In genomic region chr7:79780647-79781626, GRCm38 (mm10) we compare ENCODE assay signal across 8 mouse cellular contexts. TPM values are rescaled to one million over a fixed set of nuclear protein-coding genes. Genes with fewer than 3 reads are reported as not detected.
DNase-seq lines count a peak whose midpoint lies in the region; ATAC-seq lines count a peak whose summit lies in the region.

No protein-coding gene starts in this region.

- H3K4me1 ChIP-seq in intestine, embryonic 14.5 days (replicated peaks; ENCODE audit: control insufficient read depth, insufficient read depth, low read length): peaks cover 3% of the 10 kb centered on the region; the same call in 1 of the 2 replicates

- H3K4me2 ChIP-seq in intestine, embryonic 14.5 days (ENCODE audit: low read length): peak overlapping the region; percentile 44

- H3K27ac ChIP-seq in intestine, embryonic 14.5 days (ENCODE audit: low read depth): no peak overlapping the region

- ATAC-seq in intestine, embryonic 14.5 days (replicated peaks; ENCODE audit: low FRiP score, low TSS enrichment, low read depth): peak; percentile 29; the same call in 1 of the 2 replicates
- peak; percentile 96 for ATAC-seq in megakaryocyte progenitor cell, adult 5-6 weeks (replicated peaks; ENCODE audit: poor library complexity)

- DNase-seq in adrenal gland, adult 2 months: peak; percentile 87
- DNase-seq in embryo, embryonic 11 days: peak; percentile 84
- peak; percentile 50 to 62 for DNase-seq in gastrocnemius, postnatal 36 days
- DNase-seq in intestine, embryonic 14.5 days (ENCODE audit: low spot score): peak; percentile 92
- peak; percentile 74 to 80 for DNase-seq in left cerebral cortex, postnatal 14 days (ENCODE audit: low spot score in 2 of 2)
- peak; percentile 78 to 84 for DNase-seq in right cerebral cortex, adult 2 months (ENCODE audit: low spot score in 2 of 2)
- DNase-seq in urinary bladder, postnatal 4 days (ENCODE audit: low spot score in 2 of 2): peak; percentile 58 to 76

- peak overlapping the region; percentile 37; the same call in 1 of the 2 replicates for H3K9ac ChIP-seq in intestine, embryonic 14.5 days (ENCODE audit: low read length)

- 29% methylated on average over 16 of the region's 16 CpGs for WGBS in intestine, embryonic 14.5 days

- intact Hi-C loops in gastrocnemius, postnatal 36 days (cut with DNase I): no loop called here
- intact Hi-C loops in left cerebral cortex, postnatal 14 days (cut with DNase I): loop anchor here (10.0 kb wide), 1 partner anchor 166 kb away; the partner anchor contains the start of gene Rhcg

- no peaks in the 10 kb centered on the region for H3K27me3 ChIP-seq in intestine, embryonic 14.5 days (replicated peaks; ENCODE audit: control insufficient read depth, insufficient read depth, low read length)

- no peaks in the 10 kb centered on the region for H3K36me3 ChIP-seq in intestine, embryonic 14.5 days (ENCODE audit: control insufficient read depth, insufficient read depth, low read length)

- no peaks in the 10 kb centered on the region for H3K9me3 ChIP-seq in intestine, embryonic 14.5 days (ENCODE audit: control insufficient read depth, low read length)

- peak overlapping the region; percentile 20 for H3K4me3 ChIP-seq in intestine, embryonic 14.5 days (ENCODE audit: low read depth, low read length)

RNA-seq across cellular contexts. Expression of gene Mesp1, which starts 12.7 kb away (rescaled TPM):
- total RNA-seq in adrenal gland, adult 2 months (2021): not detected
- 0.48 TPM in 1 of 2 replicates, not detected in the other for polyA plus RNA-seq in adrenal gland, adult 2 months (2012; rRNA removed)
- not detected for total RNA-seq in gastrocnemius, postnatal 36 days (2021)
- 0.13 and 0.19 TPM in 2 replicates for polyA plus RNA-seq in intestine, embryonic 14.5 days (2014; fragmentation: Nextera tagmentation; extraction: Ambion mirVana)
- total RNA-seq in left cerebral cortex, postnatal 14 days (2021): under 1 TPM; 0.37 to 0.78 TPM
- not detected in 2 replicates for total RNA-seq in megakaryocyte progenitor cell, adult 5-6 weeks (2015)
- not detected in 2 replicates for total RNA-seq in megakaryocyte progenitor cell, adult 5-6 weeks (2017)

RNA-seq across cellular contexts. Expression of gene Mesp2, which starts 29.6 kb away (rescaled TPM):
- under 1 TPM; 0.43 to 0.93 TPM for total RNA-seq in adrenal gland, adult 2 months (2021)
- polyA plus RNA-seq in adrenal gland, adult 2 months (2012; rRNA removed): 0.88 and 0.95 TPM in 2 replicates
- total RNA-seq in gastrocnemius, postnatal 36 days (2021): not detected
- polyA plus RNA-seq in intestine, embryonic 14.5 days (2014; fragmentation: Nextera tagmentation; extraction: Ambion mirVana): 1.1 and 1.5 TPM in 2 replicates
- 1 to 10 TPM; 1.3 to 1.8 TPM for total RNA-seq in left cerebral cortex, postnatal 14 days (2021)
- 0.10 TPM in 1 of 2 replicates, not detected in the other for total RNA-seq in megakaryocyte progenitor cell, adult 5-6 weeks (2015)
- total RNA-seq in megakaryocyte progenitor cell, adult 5-6 weeks (2017): 0.27 TPM in 1 of 2 replicates, not detected in the other

RNA-seq across cellular contexts. Expression of gene Wdr93, which starts 38.0 kb away (rescaled TPM):
- total RNA-seq in adrenal gland, adult 2 months (2021): 1 to 10 TPM; 1.5 to 1.6 TPM
- 1.5 and 1.8 TPM in 2 replicates for polyA plus RNA-seq in adrenal gland, adult 2 months (2012; rRNA removed)
- not detected for total RNA-seq in gastrocnemius, postnatal 36 days (2021)
- polyA plus RNA-seq in intestine, embryonic 14.5 days (2014; fragmentation: Nextera tagmentation; extraction: Ambion mirVana): 0.18 and 0.23 TPM in 2 replicates
- total RNA-seq in left cerebral cortex, postnatal 14 days (2021): not detected
- total RNA-seq in megakaryocyte progenitor cell, adult 5-6 weeks (2015): not detected in 2 replicates
- total RNA-seq in megakaryocyte progenitor cell, adult 5-6 weeks (2017): not detected in 2 replicates

RNA-seq across cellular contexts. Expression of gene Pex11a, which starts 38.0 kb away (rescaled TPM):
- 10 to 100 TPM; 53.4 to 53.7 TPM for total RNA-seq in adrenal gland, adult 2 months (2021)
- polyA plus RNA-seq in adrenal gland, adult 2 months (2012; rRNA removed): 34.9 and 39.7 TPM in 2 replicates
- 10 to 100 TPM in 1 of 2 experiments, 1 to 10 TPM in 1; 9.8 to 11.5 TPM for total RNA-seq in gastrocnemius, postnatal 36 days (2021)
- 9.0 and 9.3 TPM in 2 replicates for polyA plus RNA-seq in intestine, embryonic 14.5 days (2014; fragmentation: Nextera tagmentation; extraction: Ambion mirVana)
- total RNA-seq in left cerebral cortex, postnatal 14 days (2021): 1 to 10 TPM; 8.2 to 8.7 TPM
- 1.7 TPM in 2 replicates for total RNA-seq in megakaryocyte progenitor cell, adult 5-6 weeks (2015)
- 1.7 and 2.4 TPM in 2 replicates for total RNA-seq in megakaryocyte progenitor cell, adult 5-6 weeks (2017)

RNA-seq across cellular contexts. Expression of gene Plin1, which starts 48.2 kb away (rescaled TPM):
- total RNA-seq in adrenal gland, adult 2 months (2021): 100 to 1,000 TPM; 564 to 869 TPM
- 554 and 930 TPM in 2 replicates for polyA plus RNA-seq in adrenal gland, adult 2 months (2012; rRNA removed)
- total RNA-seq in gastrocnemius, postnatal 36 days (2021): 1 to 10 TPM; 3.5 to 6.5 TPM
- polyA plus RNA-seq in intestine, embryonic 14.5 days (2014; fragmentation: Nextera tagmentation; extraction: Ambion mirVana): not detected in 2 replicates
- not detected for total RNA-seq in left cerebral cortex, postnatal 14 days (2021)
- not detected in 2 replicates for total RNA-seq in megakaryocyte progenitor cell, adult 5-6 weeks (2015)
- total RNA-seq in megakaryocyte progenitor cell, adult 5-6 weeks (2017): not detected in 2 replicates
